Mouse (Mus musculus): ENCODE data around the gene Rimklb. TPM values are rescaled to one million over a fixed set of nuclear protein-coding genes. Genes with fewer than 3 reads are reported as not detected.
A peak's percentile ranks its signal among the peaks of the same experiment; 100 is the strongest.

The Rimklb gene
- total RNA-seq, 2 experiments from 2014 or later: 0.72 TPM; not detected in 1

DNA sequence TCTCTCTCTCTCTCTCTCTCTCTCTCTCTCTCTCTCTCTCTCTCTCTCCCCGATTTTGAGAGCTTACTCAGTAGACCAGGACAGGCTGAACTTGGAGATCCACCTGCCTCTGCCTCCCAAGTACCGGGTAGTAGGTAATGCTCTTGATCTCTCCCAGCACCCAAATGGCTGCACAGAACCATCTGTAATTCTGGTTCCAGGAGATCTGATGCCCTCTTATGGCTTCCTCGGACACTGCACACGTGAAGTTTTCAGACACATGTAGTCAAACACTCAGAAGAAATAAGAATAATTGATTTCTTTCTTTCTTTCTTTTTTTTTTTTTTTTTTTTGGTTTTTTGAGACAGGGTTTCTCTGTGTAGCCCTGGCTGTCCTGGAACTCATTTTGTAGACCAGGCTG lies 59.3 kb downstream of the Rimklb start:
- DNase-seq: no peak
- intact Hi-C loops (cut with DNase I): no loop called here

DNA sequence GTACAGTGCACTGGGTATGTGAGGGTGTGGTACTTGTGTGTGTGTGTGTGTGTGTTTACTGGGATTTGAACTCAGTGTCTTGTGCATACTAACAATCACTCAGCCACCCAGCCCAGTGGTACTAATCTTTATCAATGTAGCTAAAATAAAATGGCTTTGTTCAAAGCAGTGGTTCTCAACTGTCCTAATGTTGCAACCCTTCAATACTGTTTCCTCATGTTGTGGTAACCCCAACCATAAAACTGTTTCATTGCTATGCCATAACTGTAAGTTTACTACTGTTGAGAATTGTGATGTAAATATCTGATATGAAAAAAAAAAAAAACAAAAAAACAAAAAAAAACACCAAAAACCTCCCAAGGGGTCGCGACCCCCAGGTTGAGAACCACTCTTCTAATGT lies 63.3 kb downstream of the Rimklb start:
- intact Hi-C loops (cut with DNase I): no loop called here
- DNase-seq: no peak

DNA sequence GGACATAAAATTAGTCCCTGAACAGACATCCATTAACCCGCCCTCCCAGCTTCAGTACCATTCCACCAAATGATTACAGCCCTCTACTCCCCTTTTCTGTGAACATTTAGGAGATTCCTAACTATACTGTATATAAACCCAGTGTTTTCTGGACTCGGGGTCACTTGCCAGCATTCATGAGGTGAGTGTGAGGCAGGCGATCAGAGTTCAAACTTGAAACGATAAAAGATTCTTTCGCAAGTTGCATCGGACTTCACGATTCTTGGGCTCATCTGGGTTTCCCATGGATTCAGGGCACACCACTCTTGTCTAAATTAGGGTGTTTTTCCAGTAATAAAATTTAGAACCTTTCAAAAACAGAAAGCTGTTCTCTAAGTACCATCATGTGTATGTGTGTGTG lies 71.1 kb downstream of the Rimklb start:
- intact Hi-C loops (cut with DNase I): no loop called here
- DNase-seq: no peak

GRCm38 (mm10) chr6:122417015-122417414 lies 81.5 kb downstream of the Rimklb start:
- no peak for DNase-seq
- intact Hi-C loops (cut with DNase I): no loop called here

DNA sequence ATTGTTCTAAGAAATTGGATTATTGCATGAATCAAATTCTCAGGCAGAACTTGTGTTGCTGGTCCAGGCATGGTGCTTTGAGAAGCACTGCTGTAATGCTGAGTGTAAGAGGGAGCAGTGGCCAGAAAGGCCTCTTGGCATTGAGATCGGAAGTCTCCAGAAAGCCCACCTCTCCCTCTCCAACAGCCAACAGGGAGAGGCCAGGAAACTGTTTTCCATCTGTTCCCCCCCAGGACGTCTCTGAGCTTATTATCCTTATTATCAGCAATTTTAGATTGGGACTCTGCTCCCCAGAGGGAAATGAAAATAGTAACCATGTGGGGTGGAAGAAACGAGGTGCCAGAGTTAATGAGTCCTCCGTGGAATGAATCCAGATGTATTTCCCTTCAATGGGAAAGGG lies 82.2 kb downstream of the Rimklb start:
- intact Hi-C loops (cut with DNase I): no loop called here

GRCm38 (mm10) chr6:122411281-122411680 lies 87.3 kb downstream of the Rimklb start:
- no peak for DNase-seq
- intact Hi-C loops (cut with DNase I): no loop called here

More for the DNA sequence above, 82.2 kb downstream of the Rimklb start:
- DNase-seq: no peak

DNA sequence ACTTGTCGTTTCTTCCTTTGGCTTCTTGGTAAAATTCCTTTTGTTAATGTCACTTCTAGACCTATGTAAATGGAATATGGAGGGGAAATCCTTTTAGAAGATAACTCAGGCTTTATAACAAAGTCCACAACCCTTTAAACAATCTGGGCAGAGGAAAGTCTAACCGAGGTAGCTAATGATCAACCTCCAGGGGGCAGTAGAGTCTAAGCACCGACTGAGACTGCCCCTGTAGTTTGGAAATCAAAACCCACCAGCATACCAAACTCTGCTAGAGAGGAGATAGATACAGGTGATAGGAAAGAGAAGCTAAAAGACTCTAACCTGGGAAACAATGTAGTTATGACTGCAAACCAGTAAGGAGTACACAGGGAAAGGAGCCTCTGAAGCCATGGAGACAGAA lies 96.3 kb downstream of the Rimklb start:
- DNase-seq: peak; percentile 5 to 8
- intact Hi-C loops (cut with DNase I): loop anchor here (1.0 to 5.0 kb wide), 3 partner anchors 90 to 160 kb away; no protein-coding TSS in a partner anchor

DNA sequence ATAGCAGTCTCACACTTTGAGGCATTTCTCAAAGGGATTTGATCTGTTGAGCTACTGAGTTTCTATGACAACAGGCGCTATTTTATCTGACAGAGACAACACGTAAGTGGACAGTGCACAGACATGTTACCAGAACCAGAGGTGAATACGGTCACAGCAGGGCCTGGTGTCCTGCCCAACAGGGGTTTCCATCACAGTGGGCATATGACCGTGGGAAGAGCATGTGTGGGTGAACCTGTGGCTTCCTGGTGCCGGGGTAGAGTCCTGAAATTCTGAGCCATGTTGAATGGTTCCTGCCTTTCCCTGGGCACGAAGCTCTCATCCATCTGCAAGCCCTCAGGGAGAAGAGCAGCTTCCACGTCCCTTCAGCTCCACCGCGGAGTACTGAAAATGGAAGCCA lies 98.3 kb downstream of the Rimklb start:
- no peak for DNase-seq
- intact Hi-C loops (cut with DNase I): loop anchor here (5.0 kb wide), 1 partner anchor 92 kb away; no protein-coding TSS in a partner anchor

Other genes starting within 250 kb of the Rimklb start
- gene Klrg1, start 215.9 kb downstream of the Rimklb start, total RNA-seq (2021): not detected
- gene M6pr, start 190.0 kb downstream of the Rimklb start, total RNA-seq (2021): 10 to 100 TPM; 40.8 to 42.8 TPM
- 10 to 100 TPM; 17.5 to 21.8 TPM for gene Phc1, start 158.2 kb downstream of the Rimklb start, total RNA-seq (2021)
- 10 to 100 TPM; 41.3 to 43.4 TPM for gene Mfap5, start 7.1 kb upstream of the Rimklb start, total RNA-seq (2021)
- gene Aicda, start 55.0 kb upstream of the Rimklb start, total RNA-seq (2021): not detected
- gene Apobec1, start 103.7 kb upstream of the Rimklb start, total RNA-seq (2021): 1 to 10 TPM; 6.3 to 8.0 TPM
- not detected for gene Gdf3, start 111.3 kb upstream of the Rimklb start, total RNA-seq (2021)
- not detected for gene Dppa3, start 127.6 kb upstream of the Rimklb start, total RNA-seq (2021)
- gene Nanog, start 208.7 kb upstream of the Rimklb start, total RNA-seq (2021): not detected

Measured in heart, postnatal 36 days (tissue).